Mouse (Mus musculus) cerebellum, adult 2 months (tissue): ENCODE data around the gene Tbc1d1.

Experiments used
- CTCF ChIP-seq: fragments of 200-500 bp; IDR thresholded peaks from 2 replicates; pipeline ENCODE4 v1.5.1; 2011; ENCODE audit warnings: low read depth, mild to moderate bottlenecking, control low read depth, low read length, moderate library complexity, borderline replicate concordance; ENCODE audit not compliant: insufficient read depth
- POLR2A ChIP-seq: fragments of 200-500 bp; IDR thresholded peaks from 2 replicates; pipeline ENCODE4 v1.6.1; 2011; ENCODE audit warnings: low read length, control low read depth, borderline replicate concordance; ENCODE audit not compliant: insufficient read depth

DNA sequence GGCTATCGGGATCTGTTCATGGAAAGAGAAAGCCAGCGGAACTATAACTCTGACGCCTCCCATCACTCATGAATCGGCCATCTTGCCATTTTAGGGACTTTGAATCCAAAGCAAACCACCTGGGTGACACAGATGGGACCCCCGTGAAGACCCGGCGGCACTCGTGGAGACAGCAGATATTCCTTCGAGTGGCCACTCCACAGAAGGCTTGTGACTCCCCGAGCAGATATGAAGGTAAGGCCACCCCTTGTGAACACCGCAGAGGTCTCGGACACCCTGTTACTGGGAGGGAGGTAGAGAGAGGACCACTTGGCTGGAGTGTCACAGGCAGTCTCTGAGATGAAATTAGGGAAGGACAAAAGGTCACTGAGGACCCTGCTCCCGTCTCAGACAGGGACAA lies 129.7 kb downstream of the Tbc1d1 start:
- no peak for TF ChIP-seq POLR2A
- no peak for TF ChIP-seq CTCF
